Mouse (Mus musculus): ENCODE data around the gene Cdh6. TPM values are rescaled to one million over a fixed set of nuclear protein-coding genes. Genes with fewer than 3 reads are reported as not detected.
A peak's percentile ranks its signal among the peaks of the same experiment; 100 is the strongest.

Gene Cdh6
- polyA plus RNA-seq, 1 experiment from 2014 or later = 2.7 TPM

- ATAC-seq = no peak
- 69% methylated on average over 8 of the region's 8 CpGs for WGBS
Observed at GRCm38 (mm10) chr15:13076908-13077669, 96.4 kb downstream of the Cdh6 start.

GRCm38 (mm10) chr15:13074047-13074446, 99.4 kb downstream of the Cdh6 start:
- Histone ChIP-seq H3K4me3 (ENCODE audit: low read depth, low read length) (no peak overlapping the region), H3K4me1 (replicated peaks; ENCODE audit: control insufficient read depth, insufficient read depth, low read length) (no peaks in the 10 kb centered on the region), H3K36me3 (ENCODE audit: control insufficient read depth, insufficient read depth) (no peaks in the 10 kb centered on the region), H3K27ac (ENCODE audit: low read depth, low read length) (no peak overlapping the region), H3K4me2 (replicated peaks; ENCODE audit: low read depth) (no peak overlapping the region), H3K27me3 (replicated peaks; ENCODE audit: control insufficient read depth, insufficient read depth, low read length) (no peaks in the 10 kb centered on the region), H3K9me3 (ENCODE audit: control insufficient read depth) (no peaks in the 10 kb centered on the region), H3K9ac (ENCODE audit: low read depth, low read length) (no peak overlapping the region)
- TF ChIP-seq CTCF (IDR thresholded peaks at IDR 0.05; ENCODE audit: low read depth) = no peak
- 70% methylated on average over 4 of the region's 4 CpGs for WGBS
- ATAC-seq = no peak

More at GRCm38 (mm10) chr15:13076908-13077669, 96.4 kb downstream of the Cdh6 start:
- Histone ChIP-seq H3K9ac (ENCODE audit: low read depth, low read length) (no peak overlapping the region), H3K36me3 (ENCODE audit: control insufficient read depth, insufficient read depth) (no peaks in the 10 kb centered on the region), H3K27ac (ENCODE audit: low read depth, low read length) (no peak overlapping the region), H3K9me3 (ENCODE audit: control insufficient read depth) (no peaks in the 10 kb centered on the region), H3K4me2 (replicated peaks; ENCODE audit: low read depth) (no peak overlapping the region), H3K27me3 (replicated peaks; ENCODE audit: control insufficient read depth, insufficient read depth, low read length) (no peaks in the 10 kb centered on the region), H3K4me3 (ENCODE audit: low read depth, low read length) (no peak overlapping the region), H3K4me1 (replicated peaks; ENCODE audit: control insufficient read depth, insufficient read depth, low read length) (no peaks in the 10 kb centered on the region)
- TF ChIP-seq CTCF (IDR thresholded peaks at IDR 0.05; ENCODE audit: low read depth) = no peak

- H3K4me1 ChIP-seq (replicated peaks; ENCODE audit: control insufficient read depth, insufficient read depth, low read length) = no peaks in the 10 kb centered on the region
- no peak overlapping the region for H3K9ac ChIP-seq (ENCODE audit: low read depth, low read length)
- no peak for TF ChIP-seq CTCF (IDR thresholded peaks at IDR 0.05; ENCODE audit: low read depth)
- H3K27me3 ChIP-seq (replicated peaks; ENCODE audit: control insufficient read depth, insufficient read depth, low read length) = no peaks in the 10 kb centered on the region
- no peak overlapping the region for H3K27ac ChIP-seq (ENCODE audit: low read depth, low read length)
- H3K9me3 ChIP-seq (ENCODE audit: control insufficient read depth) = no peaks in the 10 kb centered on the region
- ATAC-seq = no peak
- H3K36me3 ChIP-seq (ENCODE audit: control insufficient read depth, insufficient read depth) = no peaks in the 10 kb centered on the region
- H3K4me3 ChIP-seq (ENCODE audit: low read depth, low read length) = no peak overlapping the region
- no peak overlapping the region for H3K4me2 ChIP-seq (replicated peaks; ENCODE audit: low read depth)
Observed at GRCm38 (mm10) chr15:13068213-13068516, 105.3 kb downstream of the Cdh6 start.

GRCm38 (mm10) chr15:13067429-13068212, 105.9 kb downstream of the Cdh6 start:
- no peak overlapping the region for H3K9ac ChIP-seq (ENCODE audit: low read depth, low read length)
- WGBS = 39% methylated on average over 20 of the region's 20 CpGs
- no peaks in the 10 kb centered on the region for H3K36me3 ChIP-seq (ENCODE audit: control insufficient read depth, insufficient read depth)
- H3K9me3 ChIP-seq (ENCODE audit: control insufficient read depth) = no peaks in the 10 kb centered on the region
- peak overlapping the region; percentile 25; the same call in 1 of the 2 replicates for H3K4me3 ChIP-seq (ENCODE audit: low read depth, low read length)
- no peak overlapping the region for H3K27ac ChIP-seq (ENCODE audit: low read depth, low read length)
- no peaks in the 10 kb centered on the region for H3K4me1 ChIP-seq (replicated peaks; ENCODE audit: control insufficient read depth, insufficient read depth, low read length)
- no peaks in the 10 kb centered on the region for H3K27me3 ChIP-seq (replicated peaks; ENCODE audit: control insufficient read depth, insufficient read depth, low read length)
- peak overlapping the region; percentile 55 for H3K4me2 ChIP-seq (replicated peaks; ENCODE audit: low read depth)
- TF ChIP-seq CTCF (IDR thresholded peaks at IDR 0.05; ENCODE audit: low read depth) = no peak
- ATAC-seq = no peak

GRCm38 (mm10) chr15:13066765-13067164, 106.7 kb downstream of the Cdh6 start:
- 66% methylated on average over 9 of the region's 9 CpGs for WGBS
- no peak for ATAC-seq
- H3K36me3 ChIP-seq (ENCODE audit: control insufficient read depth, insufficient read depth) = no peaks in the 10 kb centered on the region

GRCm38 (mm10) chr15:13063633-13064032, 109.8 kb downstream of the Cdh6 start:
- no peak overlapping the region for H3K4me2 ChIP-seq (replicated peaks; ENCODE audit: low read depth)
- H3K4me1 ChIP-seq (replicated peaks; ENCODE audit: control insufficient read depth, insufficient read depth, low read length) = no peaks in the 10 kb centered on the region
- ATAC-seq = no peak
- no peaks in the 10 kb centered on the region for H3K36me3 ChIP-seq (ENCODE audit: control insufficient read depth, insufficient read depth)
- no peak overlapping the region for H3K9ac ChIP-seq (ENCODE audit: low read depth, low read length)
- no peaks in the 10 kb centered on the region for H3K9me3 ChIP-seq (ENCODE audit: control insufficient read depth)
- no peak overlapping the region for H3K27ac ChIP-seq (ENCODE audit: low read depth, low read length)
- no peak overlapping the region for H3K4me3 ChIP-seq (ENCODE audit: low read depth, low read length)
- TF ChIP-seq CTCF (IDR thresholded peaks at IDR 0.05; ENCODE audit: low read depth) = no peak
- H3K27me3 ChIP-seq (replicated peaks; ENCODE audit: control insufficient read depth, insufficient read depth, low read length) = no peaks in the 10 kb centered on the region
- WGBS = 92% methylated on average over 13 of the region's 13 CpGs

More at GRCm38 (mm10) chr15:13066765-13067164, 106.7 kb downstream of the Cdh6 start:
- H3K27me3 ChIP-seq (replicated peaks; ENCODE audit: control insufficient read depth, insufficient read depth, low read length) = no peaks in the 10 kb centered on the region
- TF ChIP-seq CTCF (IDR thresholded peaks at IDR 0.05; ENCODE audit: low read depth) = no peak
- H3K27ac ChIP-seq (ENCODE audit: low read depth, low read length) = no peak overlapping the region
- H3K9ac ChIP-seq (ENCODE audit: low read depth, low read length) = no peak overlapping the region
- H3K4me1 ChIP-seq (replicated peaks; ENCODE audit: control insufficient read depth, insufficient read depth, low read length) = no peaks in the 10 kb centered on the region
- H3K4me2 ChIP-seq (replicated peaks; ENCODE audit: low read depth) = peak overlapping the region; percentile 55; the same call in 1 of the 2 replicates
- H3K9me3 ChIP-seq (ENCODE audit: control insufficient read depth) = no peaks in the 10 kb centered on the region
- no peak overlapping the region for H3K4me3 ChIP-seq (ENCODE audit: low read depth, low read length)
